Mouse (Mus musculus) testis, postnatal 10 days (tissue): ENCODE measurements around the gene Abcf2.

ENCODE experiments used
- DNase-seq: peaks from one replicate; pipeline ENCODE4 v3.0.0; 2021; ENCODE audit warnings: low spot score

Abcf2 gene

GRCm38 (mm10) chr5:24526190-24526888, 50.9 kb downstream of the Abcf2 start:
- no peak for DNase-seq

GRCm38 (mm10) chr5:24525360-24526189, 51.7 kb downstream of the Abcf2 start:
- DNase-seq = no peak

- DNase-seq = no peak
These were observed 52.7 kb downstream of the Abcf2 start for GRCm38 (mm10) chr5:24524522-24524921.

- DNase-seq = no peak
These were observed 53.5 kb downstream of the Abcf2 start for GRCm38 (mm10) chr5:24523806-24524205.

GRCm38 (mm10) chr5:24521366-24521765, 55.9 kb downstream of the Abcf2 start:
- no peak for DNase-seq
